Mouse (Mus musculus) heart, embryonic 15.5 days (tissue): Measurements from ENCODE around the gene Ehd1. TPM values are rescaled to one million over a fixed set of nuclear protein-coding genes. Genes with fewer than 3 reads are reported as not detected.
"Not testable (repeated sequence)": the region's sequence is repeated elsewhere in the genome, so short reads cannot be mapped to it uniquely, and the experiment has no call there.

Source experiments
- ATAC-seq: fragments of 200-750 bp; cut with Nextera tagmentation; replicated peaks from 2 replicates; pipeline ENCODE4 v1.8.0; 2017; ENCODE audit warnings: low read depth, moderate TSS enrichment; ENCODE audit not compliant: insufficient number of reproducible peaks, insufficient read depth, low FRiP score
- H3K27ac ChIP-seq: fragments of 300-500 bp; sonication (generic); 2 replicates; pipeline ENCODE4 v1.5.1; 2015; ENCODE audit warnings: mild to moderate bottlenecking, inconsistent platforms
- H3K27me3 ChIP-seq: fragments of 300-500 bp; sonication (generic); 2 replicates; pipeline ENCODE4 v1.6.1; 2015; ENCODE audit warnings: inconsistent platforms
- H3K36me3 ChIP-seq: fragments of 300-500 bp; sonication (generic); 2 replicates; pipeline ENCODE4 v1.6.1; 2015; ENCODE audit warnings: mild to moderate bottlenecking, inconsistent platforms
- H3K4me1 ChIP-seq: fragments of 300-500 bp; sonication (generic); replicated peaks from 2 replicates; pipeline ENCODE4 v1.6.1; 2015; ENCODE audit warnings: inconsistent platforms
- H3K4me2 ChIP-seq: fragments of 300-500 bp; sonication (generic); 2 replicates; pipeline ENCODE4 v1.6.1; 2015; ENCODE audit warnings: inconsistent platforms, mild to moderate bottlenecking, moderate library complexity
- H3K4me3 ChIP-seq: fragments of 300-500 bp; sonication (generic); 2 replicates; pipeline ENCODE4 v1.5.1; 2015; ENCODE audit warnings: mild to moderate bottlenecking, inconsistent platforms
- H3K9ac ChIP-seq: fragments of 300-500 bp; sonication (generic); 2 replicates; pipeline ENCODE4 v1.6.1; 2015; ENCODE audit warnings: mild to moderate bottlenecking, inconsistent platforms
- H3K9me3 ChIP-seq: fragments of 300-500 bp; sonication (generic); replicated peaks from 2 replicates; pipeline ENCODE4 v1.6.1; 2016; ENCODE audit warnings: inconsistent platforms
- WGBS: fragments of 180-500 bp; shearing (Covaris S2); methylation state at CpG from one replicate; pipeline ENCODE4 v1.1.7; 2015; ENCODE audit warnings: mixed read lengths; 5-methylcytosine and 5-hydroxymethylcytosine counted together
- polyA plus RNA-seq: library from polyadenylated mRNA; unstranded; fragments of >200 nt; fragmentation: Nextera tagmentation; extraction: Ambion mirVana; gene quantifications from 2 replicates; pipeline ENCODE4 v1.2.1, GENCODE M21; 2015

Ehd1 gene
- polyA plus RNA-seq, 1 experiment from 2014 or later = 54.1 TPM

GRCm38 (mm10) chr19:6281122-6282020 lies 4.8 kb downstream of the Ehd1 start:
- H3K27ac ChIP-seq = no peak overlapping the region
- H3K27me3 ChIP-seq = no peaks in the 10 kb centered on the region
- H3K4me3 ChIP-seq = no peak overlapping the region
- H3K4me2 ChIP-seq = no peak overlapping the region
- H3K9ac ChIP-seq = no peak overlapping the region
- no peak for ATAC-seq
- peaks cover 70% of the 10 kb centered on the region for H3K4me1 ChIP-seq
- no peaks in the 10 kb centered on the region for H3K9me3 ChIP-seq
- 71% methylated on average over 14 of the region's 14 CpGs for WGBS
- peaks cover 34% of the 10 kb centered on the region for H3K36me3 ChIP-seq

- Histone ChIP-seq H3K4me3 (no peak overlapping the region), H3K9me3 (no peaks in the 10 kb centered on the region), H3K4me1 (peaks cover 80% of the 10 kb centered on the region), H3K27ac (no peak overlapping the region), H3K4me2 (no peak overlapping the region), H3K9ac (no peak overlapping the region), H3K27me3 (no peaks in the 10 kb centered on the region), H3K36me3 (peaks cover 34% of the 10 kb centered on the region)
- 76% methylated on average over 5 of the region's 5 CpGs for WGBS
- no peak for ATAC-seq
Observed at GRCm38 (mm10) chr19:6283001-6283400, 6.5 kb downstream of the Ehd1 start.

GRCm38 (mm10) chr19:6284502-6284901 lies 8.0 kb downstream of the Ehd1 start:
- peak; percentile 44 for ATAC-seq
- Histone ChIP-seq H3K27me3 (no peaks in the 10 kb centered on the region), H3K9ac (no peak overlapping the region), H3K4me3 (no peak overlapping the region), H3K36me3 (peaks cover 35% of the 10 kb centered on the region), H3K27ac (peak overlapping the region; percentile 74), H3K4me1 (peaks cover 72% of the 10 kb centered on the region), H3K9me3 (no peaks in the 10 kb centered on the region), H3K4me2 (peak overlapping the region; percentile 34)
- 26% methylated on average over 12 of the region's 12 CpGs for WGBS

GRCm38 (mm10) chr19:6285226-6285625 lies 8.7 kb downstream of the Ehd1 start:
- no peak overlapping the region for H3K9ac ChIP-seq
- H3K4me1 ChIP-seq = peaks cover 65% of the 10 kb centered on the region
- no peak for ATAC-seq
- no peaks in the 10 kb centered on the region for H3K27me3 ChIP-seq
- H3K4me3 ChIP-seq = no peak overlapping the region
- no peaks in the 10 kb centered on the region for H3K9me3 ChIP-seq
- peaks cover 39% of the 10 kb centered on the region for H3K36me3 ChIP-seq
- peak overlapping the region; percentile 74 for H3K27ac ChIP-seq
- peak overlapping the region; percentile 34 for H3K4me2 ChIP-seq
- WGBS = 54% methylated on average over 8 of the region's 8 CpGs

GRCm38 (mm10) chr19:6285632-6286433 lies 9.3 kb downstream of the Ehd1 start:
- no peak overlapping the region for H3K4me3 ChIP-seq
- 37% methylated on average over 7 of the region's 7 CpGs for WGBS
- ATAC-seq = 0 out of 2 replicates have a peak, but pooled peaks have one; percentile 19

GRCm38 (mm10) chr19:6286434-6287401 lies 10.2 kb downstream of the Ehd1 start:
- 69% methylated on average over 19 of the region's 19 CpGs for WGBS
- Histone ChIP-seq H3K4me1 (peaks cover 62% of the 10 kb centered on the region), H3K4me2 (peak overlapping the region; percentile 17; the same call in 1 of the 2 replicates), H3K27ac (peak overlapping the region; percentile 74), H3K9me3 (no peaks in the 10 kb centered on the region), H3K4me3 (no peak overlapping the region), H3K27me3 (no peaks in the 10 kb centered on the region), H3K36me3 (peaks cover 25% of the 10 kb centered on the region), H3K9ac (0 out of 2 replicates have a peak overlapping the region, but pooled peaks have one; percentile 5)
- no peak for ATAC-seq

More at GRCm38 (mm10) chr19:6285632-6286433, 9.3 kb downstream of the Ehd1 start:
- peaks cover 34% of the 10 kb centered on the region for H3K36me3 ChIP-seq
- H3K4me1 ChIP-seq = peaks cover 60% of the 10 kb centered on the region
- H3K4me2 ChIP-seq = peak overlapping the region; percentile 34
- no peaks in the 10 kb centered on the region for H3K27me3 ChIP-seq
- H3K27ac ChIP-seq = peak overlapping the region; percentile 74
- no peaks in the 10 kb centered on the region for H3K9me3 ChIP-seq
- H3K9ac ChIP-seq = 0 out of 2 replicates have a peak overlapping the region, but pooled peaks have one; percentile 5

GRCm38 (mm10) chr19:6288236-6288894 lies 11.8 kb downstream of the Ehd1 start:
- Histone ChIP-seq H3K4me3 (no peak overlapping the region), H3K36me3 (peaks cover 10% of the 10 kb centered on the region; the same call in 1 of the 2 replicates), H3K27ac (peak overlapping the region; percentile 74), H3K4me1 (peaks cover 62% of the 10 kb centered on the region), H3K9ac (0 out of 2 replicates have a peak overlapping the region, but pooled peaks have one; percentile 9), H3K4me2 (no peak overlapping the region), H3K27me3 (no peaks in the 10 kb centered on the region), H3K9me3 (no peaks in the 10 kb centered on the region)
- 65% methylated on average over 13 of the region's 13 CpGs for WGBS
- ATAC-seq = no peak

GRCm38 (mm10) chr19:6289696-6290238 lies 13.2 kb downstream of the Ehd1 start:
- Histone ChIP-seq H3K4me2 (no peak overlapping the region), H3K9ac (no peak overlapping the region)

GRCm38 (mm10) chr19:6290720-6291116 lies 14.2 kb downstream of the Ehd1 start:
- H3K4me3 ChIP-seq, H3K9ac ChIP-seq, H3K4me2 ChIP-seq, H3K27me3 ChIP-seq, ATAC-seq, H3K9me3 ChIP-seq: not testable (repeated sequence)
- Histone ChIP-seq H3K4me1 (peaks cover 38% of the 10 kb centered on the region), H3K27ac (peak overlapping the region; percentile 50; the same call in 1 of the 2 replicates), H3K36me3 (peaks cover 19% of the 10 kb centered on the region)
- WGBS = 87% methylated on average over 6 of the region's 6 CpGs

More at GRCm38 (mm10) chr19:6289696-6290238, 13.2 kb downstream of the Ehd1 start:
- ATAC-seq = no peak
- H3K27ac ChIP-seq = no peak overlapping the region
- H3K9me3 ChIP-seq = no peaks in the 10 kb centered on the region
- peaks cover 48% of the 10 kb centered on the region for H3K4me1 ChIP-seq
- peaks cover 10% of the 10 kb centered on the region; the same call in 1 of the 2 replicates for H3K36me3 ChIP-seq
- no peaks in the 10 kb centered on the region for H3K27me3 ChIP-seq
- 87% methylated on average over 14 of the region's 14 CpGs for WGBS
- no peak overlapping the region for H3K4me3 ChIP-seq
